Mouse (Mus musculus): Measurements from ENCODE around the gene Hpcal1. TPM values are rescaled to one million over a fixed set of nuclear protein-coding genes. Genes with fewer than 3 reads are reported as not detected.

Hpcal1 gene
- polyA plus RNA-seq, 1 experiment: 15.1 TPM

GRCm38 (mm10) chr12:17742571-17743321, 52.1 kb downstream of the Hpcal1 start:
- TF ChIP-seq POLR2A (IDR thresholded peaks at IDR 0.05; ENCODE audit: control insufficient read depth, low read depth, low read length): no peak
- no peak for TF ChIP-seq CTCF (IDR thresholded peaks at IDR 0.05; ENCODE audit: control insufficient read depth, insufficient read depth, insufficient replicate concordance, low read depth, low read length)
- Histone ChIP-seq H3K27me3 (ENCODE audit: control insufficient read depth, insufficient read depth, low read length) (no peaks in the 10 kb centered on the region), H3K27ac (ENCODE audit: control insufficient read depth, insufficient read depth, low read depth, low read length) (0 out of 2 replicates have a peak overlapping the region, but pooled peaks have one; percentile 35), H3K4me1 (ENCODE audit: control insufficient read depth, insufficient read depth, low read length) (peaks cover 23% of the 10 kb centered on the region), H3K36me3 (ENCODE audit: control insufficient read depth, insufficient read depth, low read length) (no peaks in the 10 kb centered on the region), H3K4me3 (ENCODE audit: control insufficient read depth, low read depth, low read length) (no peak overlapping the region)

GRCm38 (mm10) chr12:17745431-17745830, 54.8 kb downstream of the Hpcal1 start:
- Histone ChIP-seq H3K27me3 (ENCODE audit: control insufficient read depth, insufficient read depth, low read length) (no peaks in the 10 kb centered on the region), H3K36me3 (ENCODE audit: control insufficient read depth, insufficient read depth, low read length) (no peaks in the 10 kb centered on the region), H3K27ac (ENCODE audit: control insufficient read depth, insufficient read depth, low read depth, low read length) (no peak overlapping the region), H3K4me1 (ENCODE audit: control insufficient read depth, insufficient read depth, low read length) (peaks cover 28% of the 10 kb centered on the region), H3K4me3 (ENCODE audit: control insufficient read depth, low read depth, low read length) (no peak overlapping the region)
- TF ChIP-seq CTCF (IDR thresholded peaks at IDR 0.05; ENCODE audit: control insufficient read depth, insufficient read depth, insufficient replicate concordance, low read depth, low read length): no peak
- no peak for TF ChIP-seq POLR2A (IDR thresholded peaks at IDR 0.05; ENCODE audit: control insufficient read depth, low read depth, low read length)

GRCm38 (mm10) chr12:17746725-17747124, 56.1 kb downstream of the Hpcal1 start:
- peaks cover 29% of the 10 kb centered on the region for H3K4me1 ChIP-seq (ENCODE audit: control insufficient read depth, insufficient read depth, low read length)
- peak overlapping the region; percentile 36; the same call in 1 of the 2 replicates for H3K27ac ChIP-seq (ENCODE audit: control insufficient read depth, insufficient read depth, low read depth, low read length)
- TF ChIP-seq CTCF (IDR thresholded peaks at IDR 0.05; ENCODE audit: control insufficient read depth, insufficient read depth, insufficient replicate concordance, low read depth, low read length) (no peak), POLR2A (IDR thresholded peaks at IDR 0.05; ENCODE audit: control insufficient read depth, low read depth, low read length) (no peak)
- H3K27me3 ChIP-seq (ENCODE audit: control insufficient read depth, insufficient read depth, low read length): no peaks in the 10 kb centered on the region
- H3K36me3 ChIP-seq (ENCODE audit: control insufficient read depth, insufficient read depth, low read length): no peaks in the 10 kb centered on the region
- H3K4me3 ChIP-seq (ENCODE audit: control insufficient read depth, low read depth, low read length): no peak overlapping the region

GRCm38 (mm10) chr12:17747191-17748154, 56.8 kb downstream of the Hpcal1 start:
- H3K4me1 ChIP-seq (ENCODE audit: control insufficient read depth, insufficient read depth, low read length): peaks cover 26% of the 10 kb centered on the region
- H3K27ac ChIP-seq (ENCODE audit: control insufficient read depth, insufficient read depth, low read depth, low read length): peak overlapping the region; percentile 36
- H3K36me3 ChIP-seq (ENCODE audit: control insufficient read depth, insufficient read depth, low read length): no peaks in the 10 kb centered on the region
- TF ChIP-seq POLR2A (IDR thresholded peaks at IDR 0.05; ENCODE audit: control insufficient read depth, low read depth, low read length) (no peak), CTCF (IDR thresholded peaks at IDR 0.05; ENCODE audit: control insufficient read depth, insufficient read depth, insufficient replicate concordance, low read depth, low read length) (no peak)
- no peaks in the 10 kb centered on the region for H3K27me3 ChIP-seq (ENCODE audit: control insufficient read depth, insufficient read depth, low read length)
- no peak overlapping the region for H3K4me3 ChIP-seq (ENCODE audit: control insufficient read depth, low read depth, low read length)

GRCm38 (mm10) chr12:17748155-17748529, 57.5 kb downstream of the Hpcal1 start:
- TF ChIP-seq CTCF (IDR thresholded peaks at IDR 0.05; ENCODE audit: control insufficient read depth, insufficient read depth, insufficient replicate concordance, low read depth, low read length) (no peak), POLR2A (IDR thresholded peaks at IDR 0.05; ENCODE audit: control insufficient read depth, low read depth, low read length) (no peak)
- Histone ChIP-seq H3K4me1 (ENCODE audit: control insufficient read depth, insufficient read depth, low read length) (peaks cover 24% of the 10 kb centered on the region), H3K27me3 (ENCODE audit: control insufficient read depth, insufficient read depth, low read length) (no peaks in the 10 kb centered on the region), H3K27ac (ENCODE audit: control insufficient read depth, insufficient read depth, low read depth, low read length) (no peak overlapping the region), H3K36me3 (ENCODE audit: control insufficient read depth, insufficient read depth, low read length) (no peaks in the 10 kb centered on the region), H3K4me3 (ENCODE audit: control insufficient read depth, low read depth, low read length) (no peak overlapping the region)

GRCm38 (mm10) chr12:17749784-17750183, 59.1 kb downstream of the Hpcal1 start:
- Histone ChIP-seq H3K4me3 (ENCODE audit: control insufficient read depth, low read depth, low read length) (no peak overlapping the region), H3K4me1 (ENCODE audit: control insufficient read depth, insufficient read depth, low read length) (peaks cover 24% of the 10 kb centered on the region), H3K27ac (ENCODE audit: control insufficient read depth, insufficient read depth, low read depth, low read length) (no peak overlapping the region), H3K36me3 (ENCODE audit: control insufficient read depth, insufficient read depth, low read length) (no peaks in the 10 kb centered on the region), H3K27me3 (ENCODE audit: control insufficient read depth, insufficient read depth, low read length) (no peaks in the 10 kb centered on the region)
- no peak for TF ChIP-seq POLR2A (IDR thresholded peaks at IDR 0.05; ENCODE audit: control insufficient read depth, low read depth, low read length)
- no peak for TF ChIP-seq CTCF (IDR thresholded peaks at IDR 0.05; ENCODE audit: control insufficient read depth, insufficient read depth, insufficient replicate concordance, low read depth, low read length)

- H3K27ac ChIP-seq (ENCODE audit: control insufficient read depth, insufficient read depth, low read depth, low read length): no peak overlapping the region
Measured at GRCm38 (mm10) chr12:17750500-17750899, 59.8 kb downstream of the Hpcal1 start.

More at GRCm38 (mm10) chr12:17750500-17750899, 59.8 kb downstream of the Hpcal1 start:
- Histone ChIP-seq H3K36me3 (ENCODE audit: control insufficient read depth, insufficient read depth, low read length) (no peaks in the 10 kb centered on the region), H3K27me3 (ENCODE audit: control insufficient read depth, insufficient read depth, low read length) (no peaks in the 10 kb centered on the region), H3K4me3 (ENCODE audit: control insufficient read depth, low read depth, low read length) (no peak overlapping the region), H3K4me1 (ENCODE audit: control insufficient read depth, insufficient read depth, low read length) (peaks cover 24% of the 10 kb centered on the region)
- TF ChIP-seq CTCF (IDR thresholded peaks at IDR 0.05; ENCODE audit: control insufficient read depth, insufficient read depth, insufficient replicate concordance, low read depth, low read length) (no peak), POLR2A (IDR thresholded peaks at IDR 0.05; ENCODE audit: control insufficient read depth, low read depth, low read length) (no peak)
